In genomic region chr7:28741368-28741708, GRCm38 (mm10) we compare ENCODE assay signal across 8 mouse cellular contexts. TPM values are rescaled to one million over a fixed set of nuclear protein-coding genes. Genes with fewer than 3 reads are reported as not detected.
DNase-seq lines count a peak whose midpoint lies in the region; ATAC-seq and TF ChIP-seq lines count a peak whose summit lies in the region.

No protein-coding gene starts in this region.

- H3K36me3 ChIP-seq in kidney, postnatal 0 days (ENCODE audit: insufficient read depth, low read length), result peaks cover 9% of the 10 kb centered on the region; the same call in 1 of the 2 replicates
- H3K36me3 ChIP-seq in embryonic facial prominence, embryonic 11.5 days (replicated peaks; ENCODE audit: control insufficient read depth, insufficient read depth, low read depth, low read length), result no peaks in the 10 kb centered on the region; the same call in none of the 2 replicates
- H3K36me3 ChIP-seq in hindbrain, embryonic 16.5 days (ENCODE audit: control insufficient read depth, insufficient read depth, low read length), result peaks cover 8% of the 10 kb centered on the region; the same call in 1 of the 2 replicates
- H3K36me3 ChIP-seq in midbrain, embryonic 14.5 days (ENCODE audit: control insufficient read depth, insufficient read depth, low read length), result peaks cover 21% of the 10 kb centered on the region; the same call in 1 of the 2 replicates

- peak overlapping the region; percentile 74 for H3K4me3 ChIP-seq in kidney, postnatal 0 days (replicated peaks; ENCODE audit: low read depth, low read length)
- peak overlapping the region; percentile 73 for H3K4me3 ChIP-seq in embryonic facial prominence, embryonic 11.5 days (ENCODE audit: low read depth, low read length)
- peak overlapping the region; percentile 69 for H3K4me3 ChIP-seq in hindbrain, embryonic 16.5 days (ENCODE audit: low read length)
- peak overlapping the region; percentile 75 for H3K4me3 ChIP-seq in midbrain, embryonic 14.5 days (replicated peaks; ENCODE audit: low read depth, low read length)

- no peak for TF ChIP-seq CTCF in kidney, postnatal 0 days (IDR thresholded peaks at IDR 0.05; ENCODE audit: low read depth)

- H3K27ac ChIP-seq in kidney, postnatal 0 days, result peak overlapping the region; percentile 70
- peak overlapping the region; percentile 47; the same call in 1 of the 2 replicates for H3K27ac ChIP-seq in embryonic facial prominence, embryonic 11.5 days (replicated peaks; ENCODE audit: low read depth, low read length)
- H3K27ac ChIP-seq in hindbrain, embryonic 16.5 days (ENCODE audit: low read depth, low read length), result peak overlapping the region; percentile 74
- H3K27ac ChIP-seq in midbrain, embryonic 14.5 days (replicated peaks; ENCODE audit: low read depth, low read length), result peak overlapping the region; percentile 80

- no peaks in the 10 kb centered on the region for H3K27me3 ChIP-seq in kidney, postnatal 0 days (ENCODE audit: insufficient read depth, low read length)
- no peaks in the 10 kb centered on the region for H3K27me3 ChIP-seq in embryonic facial prominence, embryonic 11.5 days (ENCODE audit: control insufficient read depth, insufficient read depth, low read length)
- no peaks in the 10 kb centered on the region for H3K27me3 ChIP-seq in hindbrain, embryonic 16.5 days (replicated peaks; ENCODE audit: control insufficient read depth, insufficient read depth, low read length)
- H3K27me3 ChIP-seq in midbrain, embryonic 14.5 days (ENCODE audit: control insufficient read depth, insufficient read depth, low read length), result no peaks in the 10 kb centered on the region

- H3K4me1 ChIP-seq in kidney, postnatal 0 days (replicated peaks; ENCODE audit: insufficient read depth, low read length), result 0 out of 2 replicates have a peak, but pooled peaks cover 3% of the 10 kb centered on the region
- peaks cover 4% of the 10 kb centered on the region for H3K4me1 ChIP-seq in embryonic facial prominence, embryonic 11.5 days (ENCODE audit: control insufficient read depth, insufficient read depth, low read length)
- H3K4me1 ChIP-seq in hindbrain, embryonic 16.5 days (ENCODE audit: control insufficient read depth, insufficient read depth, low read depth, low read length), result peaks cover 10% of the 10 kb centered on the region
- peaks cover 10% of the 10 kb centered on the region for H3K4me1 ChIP-seq in midbrain, embryonic 14.5 days (ENCODE audit: control insufficient read depth, insufficient read depth, low read length)

- H3K9ac ChIP-seq in kidney, postnatal 0 days (ENCODE audit: low read depth, low read length), result peak overlapping the region; percentile 74
- H3K9ac ChIP-seq in embryonic facial prominence, embryonic 11.5 days (replicated peaks; ENCODE audit: low read length), result peak overlapping the region; percentile 76
- H3K9ac ChIP-seq in hindbrain, embryonic 16.5 days (ENCODE audit: low read depth, low read length), result peak overlapping the region; percentile 70
- peak overlapping the region; percentile 73 for H3K9ac ChIP-seq in midbrain, embryonic 14.5 days (replicated peaks; ENCODE audit: low read length)

- ATAC-seq in kidney, postnatal 0 days (replicated peaks; ENCODE audit: low FRiP score, low read depth), result peak; percentile 11; the same call in 1 of the 2 replicates
- ATAC-seq in embryonic facial prominence, embryonic 11.5 days (replicated peaks; ENCODE audit: insufficient number of reproducible peaks, low FRiP score, low TSS enrichment, low read depth), result no peak
- ATAC-seq in hindbrain, embryonic 16.5 days, result peak; percentile 37
- ATAC-seq in midbrain, embryonic 14.5 days (ENCODE audit: low FRiP score, low TSS enrichment), result peak; percentile 12; the same call in 1 of the 2 replicates

- no peak for DNase-seq in kidney, postnatal 0 days (ENCODE audit: low spot score)
- no peak for DNase-seq in kidney, postnatal 10 days
- DNase-seq in embryonic facial prominence, embryonic 11.5 days (ENCODE audit: low spot score), result no peak
- no peak for DNase-seq in midbrain, embryonic 14.5 days
- DNase-seq in cerebellum, postnatal 14 days, result no peak
- DNase-seq in kidney, postnatal 25 days, result no peak
- no peak for DNase-seq in frontal cortex, postnatal 25 days (ENCODE audit: low spot score in 2 of 2)

- H3K9me3 ChIP-seq in kidney, postnatal 0 days (replicated peaks; ENCODE audit: low read length), result no peaks in the 10 kb centered on the region
- H3K9me3 ChIP-seq in embryonic facial prominence, embryonic 11.5 days (replicated peaks; ENCODE audit: control insufficient read depth, low read length), result no peaks in the 10 kb centered on the region
- no peaks in the 10 kb centered on the region for H3K9me3 ChIP-seq in hindbrain, embryonic 16.5 days (ENCODE audit: control insufficient read depth, low read length)
- H3K9me3 ChIP-seq in midbrain, embryonic 14.5 days (ENCODE audit: control insufficient read depth, low read length), result no peaks in the 10 kb centered on the region

- WGBS in kidney, postnatal 0 days, result under 1% methylated on average over 13 of the region's 13 CpGs
- under 1% methylated on average over 13 of the region's 13 CpGs for WGBS in embryonic facial prominence, embryonic 11.5 days
- WGBS in hindbrain, embryonic 16.5 days, result 2% methylated on average over 13 of the region's 13 CpGs
- WGBS in midbrain, embryonic 14.5 days, result 2% methylated on average over 13 of the region's 13 CpGs

- H3K4me2 ChIP-seq in kidney, postnatal 0 days (ENCODE audit: low read length), result peak overlapping the region; percentile 82
- H3K4me2 ChIP-seq in embryonic facial prominence, embryonic 11.5 days (ENCODE audit: low read depth, low read length), result peak overlapping the region; percentile 78
- peak overlapping the region; percentile 68 for H3K4me2 ChIP-seq in hindbrain, embryonic 16.5 days (ENCODE audit: low read length)
- H3K4me2 ChIP-seq in midbrain, embryonic 14.5 days (ENCODE audit: low read length), result peak overlapping the region; percentile 69

RNA-seq across cellular contexts. Expression of gene Mrps12, which starts 0.3 kb away (rescaled TPM):
- polyA plus RNA-seq in kidney, postnatal 0 days (2015; fragmentation: Nextera tagmentation; extraction: Ambion mirVana), result 143 and 151 TPM in 2 replicates
- 145 and 151 TPM in 2 replicates for polyA plus RNA-seq in embryonic facial prominence, embryonic 11.5 days (2014; fragmentation: Nextera tagmentation; extraction: Ambion mirVana)
- polyA plus RNA-seq in hindbrain, embryonic 16.5 days (2015; fragmentation: Nextera tagmentation; extraction: Ambion mirVana), result 107 and 113 TPM in 2 replicates
- polyA plus RNA-seq in midbrain, embryonic 14.5 days (2014; fragmentation: Nextera tagmentation; extraction: Ambion mirVana), result 108 and 128 TPM in 2 replicates

RNA-seq across cellular contexts. Expression of gene Sars2, which starts 0.5 kb away (rescaled TPM):
- 20.2 and 21.5 TPM in 2 replicates for polyA plus RNA-seq in kidney, postnatal 0 days (2015; fragmentation: Nextera tagmentation; extraction: Ambion mirVana)
- 28.2 and 29.9 TPM in 2 replicates for polyA plus RNA-seq in embryonic facial prominence, embryonic 11.5 days (2014; fragmentation: Nextera tagmentation; extraction: Ambion mirVana)
- polyA plus RNA-seq in hindbrain, embryonic 16.5 days (2015; fragmentation: Nextera tagmentation; extraction: Ambion mirVana), result 18.7 and 20.8 TPM in 2 replicates
- polyA plus RNA-seq in midbrain, embryonic 14.5 days (2014; fragmentation: Nextera tagmentation; extraction: Ambion mirVana), result 16.8 TPM in 2 replicates

RNA-seq across cellular contexts. Expression of gene Ccer2, which starts 14.6 kb away (rescaled TPM):
- polyA plus RNA-seq in kidney, postnatal 0 days (2015; fragmentation: Nextera tagmentation; extraction: Ambion mirVana), result not detected in 2 replicates
- 1.5 and 2.0 TPM in 2 replicates for polyA plus RNA-seq in embryonic facial prominence, embryonic 11.5 days (2014; fragmentation: Nextera tagmentation; extraction: Ambion mirVana)
- polyA plus RNA-seq in hindbrain, embryonic 16.5 days (2015; fragmentation: Nextera tagmentation; extraction: Ambion mirVana), result 0.72 and 1.1 TPM in 2 replicates
- polyA plus RNA-seq in midbrain, embryonic 14.5 days (2014; fragmentation: Nextera tagmentation; extraction: Ambion mirVana), result 0.22 TPM in 1 of 2 replicates, not detected in the other

RNA-seq across cellular contexts. Expression of gene Fbxo17, which starts 24.7 kb away (rescaled TPM):
- polyA plus RNA-seq in kidney, postnatal 0 days (2015; fragmentation: Nextera tagmentation; extraction: Ambion mirVana), result 7.0 and 8.0 TPM in 2 replicates
- 11.6 and 13.0 TPM in 2 replicates for polyA plus RNA-seq in embryonic facial prominence, embryonic 11.5 days (2014; fragmentation: Nextera tagmentation; extraction: Ambion mirVana)
- 4.7 and 5.4 TPM in 2 replicates for polyA plus RNA-seq in hindbrain, embryonic 16.5 days (2015; fragmentation: Nextera tagmentation; extraction: Ambion mirVana)
- polyA plus RNA-seq in midbrain, embryonic 14.5 days (2014; fragmentation: Nextera tagmentation; extraction: Ambion mirVana), result 1.6 and 2.9 TPM in 2 replicates

RNA-seq across cellular contexts. Expression of gene Sirt2, which starts 25.2 kb away (rescaled TPM):
- polyA plus RNA-seq in kidney, postnatal 0 days (2015; fragmentation: Nextera tagmentation; extraction: Ambion mirVana), result 54.1 and 60.2 TPM in 2 replicates
- polyA plus RNA-seq in embryonic facial prominence, embryonic 11.5 days (2014; fragmentation: Nextera tagmentation; extraction: Ambion mirVana), result 65.6 and 67.2 TPM in 2 replicates
- 128 and 130 TPM in 2 replicates for polyA plus RNA-seq in hindbrain, embryonic 16.5 days (2015; fragmentation: Nextera tagmentation; extraction: Ambion mirVana)
- polyA plus RNA-seq in midbrain, embryonic 14.5 days (2014; fragmentation: Nextera tagmentation; extraction: Ambion mirVana), result 104 and 110 TPM in 2 replicates
